Mouse (Mus musculus): ENCODE measurements around the gene Hace1. TPM values are rescaled to one million over a fixed set of nuclear protein-coding genes. Genes with fewer than 3 reads are reported as not detected.

Hace1 gene
- total RNA-seq (2023), result 10 to 100 TPM; 14.0 to 16.0 TPM

DNA sequence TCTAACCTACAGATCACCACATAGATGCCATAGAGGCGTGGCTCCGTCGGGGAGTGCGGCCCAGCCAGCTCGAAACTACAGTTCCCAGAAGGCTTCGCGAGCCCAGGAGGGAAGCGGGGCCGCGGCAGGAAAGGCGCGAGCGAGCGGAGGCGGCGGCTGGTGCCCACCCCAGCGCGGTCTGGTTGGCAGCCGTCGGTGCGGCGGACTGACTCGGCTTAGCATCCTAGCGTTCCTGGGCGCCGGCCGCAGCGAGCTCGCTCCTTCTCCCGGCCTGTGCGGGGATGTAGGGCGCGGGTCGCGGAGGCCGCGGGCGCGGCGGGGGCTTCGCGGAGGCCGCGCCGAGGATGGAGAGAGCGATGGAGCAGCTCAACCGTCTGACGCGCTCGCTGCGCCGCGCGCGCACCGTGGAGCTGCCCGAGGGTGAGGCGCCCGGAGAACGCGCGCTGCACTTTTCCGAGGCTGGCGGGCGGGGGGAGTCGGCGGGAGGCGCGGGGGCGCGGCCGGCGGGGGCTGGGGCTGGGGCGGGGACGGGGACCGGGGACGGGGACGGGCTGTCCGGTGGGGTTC lies at the start of gene Hace1:
TSS of gene Hace1 (plus strand) at position 99 of the 567 bp plus-strand sequence.

Other genes starting within 250 kb of the Hace1 start
- not detected for gene Bves, start 242.1 kb upstream of the Hace1 start, total RNA-seq (2023)
- gene Lin28b, start 91.4 kb upstream of the Hace1 start, total RNA-seq (2023), result not detected